Mouse (Mus musculus) left cerebral cortex, postnatal 4 days (tissue): ENCODE measurements around the gene Mamdc4. TPM values are rescaled to one million over a fixed set of nuclear protein-coding genes. Genes with fewer than 3 reads are reported as not detected.

Source experiments
- DNase-seq: peaks from one replicate; pipeline ENCODE4 v3.0.0-alpha.2; 2022
- intact Hi-C: fragments of 180-260 bp; cut with DNase I; formaldehyde crosslinking; loops from one replicate; pipeline ENCODE4 v1.15.1; 2025
- total RNA-seq, 2 experiments: library from RNA; stranded (reverse); gene quantifications; 2 replicates each; pipeline ENCODE4 v1.2.3; 2021

Mamdc4 gene
- total RNA-seq, 2 experiments from 2014 or later = 1.8 to 2.9 TPM

DNA sequence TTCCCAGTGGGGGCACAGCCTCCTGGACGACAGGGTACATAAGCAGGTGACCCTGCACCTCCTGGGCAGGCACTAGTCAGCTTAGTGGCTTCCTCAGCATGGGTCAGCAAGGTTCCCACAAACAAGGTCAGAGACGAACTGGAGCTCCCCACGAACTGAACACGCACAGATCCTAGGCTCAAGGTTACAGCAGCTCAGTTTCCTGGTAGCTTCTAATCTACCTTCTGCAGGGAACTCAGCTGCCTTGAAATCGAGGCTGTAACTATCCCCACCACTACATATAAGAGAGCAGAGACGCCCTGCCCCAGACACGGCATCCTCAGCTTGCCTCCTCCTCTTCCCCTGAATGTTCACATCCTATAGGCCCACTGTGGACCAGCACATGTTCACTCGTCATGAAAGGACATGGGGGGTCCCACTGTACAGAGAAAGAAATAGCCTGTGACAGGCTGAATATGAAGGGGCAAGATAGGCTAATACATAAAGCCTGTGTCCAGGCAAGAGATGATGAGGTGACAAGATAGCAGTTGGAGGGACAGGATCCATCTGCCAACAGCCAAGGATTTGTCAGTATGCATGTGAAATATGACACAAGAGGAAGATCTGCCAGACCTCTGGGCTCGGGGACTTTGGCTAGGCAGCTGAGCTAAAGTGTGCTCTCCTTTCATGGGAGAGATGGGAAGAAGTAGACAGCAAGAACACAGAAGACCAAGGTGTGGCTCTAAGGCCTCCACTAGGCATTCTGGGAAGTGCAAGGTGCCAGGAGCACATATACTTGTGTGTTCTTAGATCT lies 47.9 kb downstream of the Mamdc4 start:
- intact Hi-C loops = no loop called here

More for the DNA sequence above, 47.9 kb downstream of the Mamdc4 start:
- no peak for DNase-seq

Other genes with a start within 250 kb of the Mamdc4 start
- 10 to 100 TPM; 51.0 to 61.3 TPM for gene Man1b1, start 242.5 kb downstream of the Mamdc4 start, total RNA-seq
- 10 to 100 TPM; 23.0 to 27.3 TPM for gene Dpp7, start 218.5 kb downstream of the Mamdc4 start, total RNA-seq
- gene Uap1l1, start 209.2 kb downstream of the Mamdc4 start, total RNA-seq = 1 to 10 TPM; 6.5 to 7.3 TPM
- 10 to 100 TPM; 11.7 to 11.8 TPM for gene Sapcd2, start 202.5 kb downstream of the Mamdc4 start, total RNA-seq
- gene Entpd2, start 179.0 kb downstream of the Mamdc4 start, total RNA-seq = 1 to 10 TPM; 6.8 to 7.2 TPM
- 100 to 1,000 TPM; 478 to 490 TPM for gene Npdc1, start 175.5 kb downstream of the Mamdc4 start, total RNA-seq
- gene Fut7, start 151.6 kb downstream of the Mamdc4 start, total RNA-seq = under 1 TPM in 1 of 2 experiments, not detected in 1; 0.16 TPM
- 10 to 100 TPM; 78.4 to 99.2 TPM for gene Abca2, start 146.1 kb downstream of the Mamdc4 start, total RNA-seq
- gene Clic3, start 118.0 kb downstream of the Mamdc4 start, total RNA-seq = under 1 TPM in 1 of 2 experiments, not detected in 1; 0.52 TPM
- 10 to 100 TPM; 83.1 to 92.4 TPM for gene Paxx, start 113.8 kb downstream of the Mamdc4 start, total RNA-seq
- gene Ptgds, start 104.8 kb downstream of the Mamdc4 start, total RNA-seq = 100 to 1,000 TPM; 665 to 881 TPM
- not detected for gene Lcn12, start 80.9 kb downstream of the Mamdc4 start, total RNA-seq
- 100 to 1,000 TPM; 117 TPM for gene Fbxw5, start 74.1 kb downstream of the Mamdc4 start, total RNA-seq
- gene C8g, start 73.1 kb downstream of the Mamdc4 start, total RNA-seq = 1 to 10 TPM in 1 of 2 experiments, under 1 TPM in 1; 0.98 to 1.3 TPM
- gene Traf2, start 27.9 kb downstream of the Mamdc4 start, total RNA-seq = 1 to 10 TPM; 7.5 to 8.6 TPM
- gene Edf1, start 17.0 kb downstream of the Mamdc4 start, total RNA-seq = 100 to 1,000 TPM; 154 to 155 TPM
- 10 to 100 TPM; 77.1 to 79.5 TPM for gene Phpt1, start 379 bp upstream of the Mamdc4 start, total RNA-seq
- 10 to 100 TPM; 49.0 to 59.4 TPM for gene Ajm1, start 6.9 kb upstream of the Mamdc4 start, total RNA-seq
- gene Rabl6, start 33.7 kb upstream of the Mamdc4 start, total RNA-seq = 10 to 100 TPM; 85.9 to 87.1 TPM
- not detected for gene Ccdc183, start 42.8 kb upstream of the Mamdc4 start, total RNA-seq
- gene Tmem141, start 47.2 kb upstream of the Mamdc4 start, total RNA-seq = 10 to 100 TPM; 21.7 to 27.1 TPM
- gene Fcna, start 53.2 kb upstream of the Mamdc4 start, total RNA-seq = 1 to 10 TPM; 1.0 to 1.6 TPM
- not detected for gene Lcn8, start 78.3 kb upstream of the Mamdc4 start, total RNA-seq
- gene Lcn5, start 83.1 kb upstream of the Mamdc4 start, total RNA-seq = not detected
- not detected for gene Lcn6, start 101.9 kb upstream of the Mamdc4 start, total RNA-seq
- gene Lcn10, start 107.9 kb upstream of the Mamdc4 start, total RNA-seq = not detected
- gene Obp2a, start 125.2 kb upstream of the Mamdc4 start, total RNA-seq = not detected
- 10 to 100 TPM; 75.2 to 76.6 TPM for gene Bmyc, start 131.9 kb upstream of the Mamdc4 start, total RNA-seq
- not detected for gene Obp2b, start 162.2 kb upstream of the Mamdc4 start, total RNA-seq
- not detected for gene Lcn3, start 190.7 kb upstream of the Mamdc4 start, total RNA-seq
- gene Lcn11, start 202.2 kb upstream of the Mamdc4 start, total RNA-seq = not detected
- not detected for gene Gm13539, start 207.4 kb upstream of the Mamdc4 start, total RNA-seq
- not detected for gene Glt6d1, start 241.0 kb upstream of the Mamdc4 start, total RNA-seq
- not detected for gene Lcn9, start 248.3 kb upstream of the Mamdc4 start, total RNA-seq